Comparison of ENCODE assay signal across 18 mouse cellular contexts in genomic region chr6:94588365-94588764, GRCm38 (mm10).
"Had no signal": no experiment of that assay in that cellular context is flagged by ENCODE, and none has a peak within 500 bp of the region (broad histone marks: within the 10 kb centered on the region; RNA-seq: fewer than 3 reads in every experiment).

No protein-coding gene starts in this region.

- H3K4me3 ChIP-seq: intestine, embryonic 15.5 days; kidney, embryonic 15.5 days; liver, embryonic 13.5 days; myocyte; neural tube, embryonic 12.5 days had no signal

- H3K36me3 ChIP-seq: intestine, embryonic 15.5 days; kidney, embryonic 15.5 days; liver, embryonic 13.5 days; neural tube, embryonic 12.5 days had no signal

- DNase-seq: kidney, adult 11 months; kidney, adult 8-10 months; kidney, postnatal 14 days; kidney, postnatal 4 days; liver, embryonic 13.5 days; lung, adult 2 months; midbrain, embryonic 14.5 days; retina, postnatal 1 day; right cerebral cortex, postnatal 4 days; thymus, adult 2 months; thymus, postnatal 14 days; thymus, postnatal 4 days had no signal

- H3K27me3 ChIP-seq: intestine, embryonic 15.5 days; kidney, embryonic 15.5 days; liver, embryonic 13.5 days; neural tube, embryonic 12.5 days had no signal

- H3K9ac ChIP-seq: intestine, embryonic 15.5 days; kidney, embryonic 15.5 days; liver, embryonic 13.5 days; neural tube, embryonic 12.5 days had no signal

- H3K27ac ChIP-seq: intestine, embryonic 15.5 days; kidney, embryonic 15.5 days; liver, embryonic 13.5 days; macrophage; neural tube, embryonic 12.5 days; stomach, postnatal 0 days had no signal

- H3K4me2 ChIP-seq: intestine, embryonic 15.5 days; kidney, embryonic 15.5 days; liver, embryonic 13.5 days; neural tube, embryonic 12.5 days had no signal

- H3K9me3 ChIP-seq: intestine, embryonic 15.5 days; kidney, embryonic 15.5 days; liver, embryonic 13.5 days; neural tube, embryonic 12.5 days had no signal

- ATAC-seq: intestine, embryonic 15.5 days had no signal

- H3K4me1 ChIP-seq: intestine, embryonic 15.5 days; liver, embryonic 13.5 days had no signal
